Mouse (Mus musculus) heart, embryonic 15.5 days (tissue): ENCODE measurements around the gene Cmtm4. TPM values are rescaled to one million over a fixed set of nuclear protein-coding genes. Genes with fewer than 3 reads are reported as not detected.
A peak's percentile ranks its signal among the peaks of the same experiment; 100 is the strongest.

Experiments
- ATAC-seq: fragments of 200-750 bp; cut with Nextera tagmentation; replicated peaks from 2 replicates; pipeline ENCODE4 v1.8.0; 2017; ENCODE audit warnings: low read depth, moderate TSS enrichment; ENCODE audit not compliant: insufficient number of reproducible peaks, insufficient read depth, low FRiP score
- H3K27ac ChIP-seq: fragments of 300-500 bp; sonication (generic); 2 replicates; pipeline ENCODE4 v1.5.1; 2015; ENCODE audit warnings: mild to moderate bottlenecking, inconsistent platforms
- H3K27me3 ChIP-seq: fragments of 300-500 bp; sonication (generic); 2 replicates; pipeline ENCODE4 v1.6.1; 2015; ENCODE audit warnings: inconsistent platforms
- H3K36me3 ChIP-seq: fragments of 300-500 bp; sonication (generic); 2 replicates; pipeline ENCODE4 v1.6.1; 2015; ENCODE audit warnings: mild to moderate bottlenecking, inconsistent platforms
- H3K4me1 ChIP-seq: fragments of 300-500 bp; sonication (generic); replicated peaks from 2 replicates; pipeline ENCODE4 v1.6.1; 2015; ENCODE audit warnings: inconsistent platforms
- H3K4me2 ChIP-seq: fragments of 300-500 bp; sonication (generic); 2 replicates; pipeline ENCODE4 v1.6.1; 2015; ENCODE audit warnings: inconsistent platforms, mild to moderate bottlenecking, moderate library complexity
- H3K4me3 ChIP-seq: fragments of 300-500 bp; sonication (generic); 2 replicates; pipeline ENCODE4 v1.5.1; 2015; ENCODE audit warnings: mild to moderate bottlenecking, inconsistent platforms
- H3K9ac ChIP-seq: fragments of 300-500 bp; sonication (generic); 2 replicates; pipeline ENCODE4 v1.6.1; 2015; ENCODE audit warnings: mild to moderate bottlenecking, inconsistent platforms
- H3K9me3 ChIP-seq: fragments of 300-500 bp; sonication (generic); replicated peaks from 2 replicates; pipeline ENCODE4 v1.6.1; 2016; ENCODE audit warnings: inconsistent platforms
- WGBS: fragments of 180-500 bp; shearing (Covaris S2); methylation state at CpG from one replicate; pipeline ENCODE4 v1.1.7; 2015; ENCODE audit warnings: mixed read lengths; 5-methylcytosine and 5-hydroxymethylcytosine counted together
- polyA plus RNA-seq: library from polyadenylated mRNA; unstranded; fragments of >200 nt; fragmentation: Nextera tagmentation; extraction: Ambion mirVana; gene quantifications from 2 replicates; pipeline ENCODE4 v1.2.1, GENCODE M21; 2015

Gene Cmtm4
- polyA plus RNA-seq, 1 experiment from 2014 or later = 1.5 TPM

- Histone ChIP-seq H3K27ac (no peak overlapping the region), H3K4me3 (no peak overlapping the region), H3K4me2 (no peak overlapping the region), H3K27me3 (no peaks in the 10 kb centered on the region), H3K4me1 (peaks cover 44% of the 10 kb centered on the region), H3K36me3 (no peaks in the 10 kb centered on the region), H3K9me3 (no peaks in the 10 kb centered on the region), H3K9ac (no peak overlapping the region)
- 82% methylated on average over 2 of the region's 2 CpGs for WGBS
- no peak for ATAC-seq
Measured at GRCm38 (mm10) chr8:104387980-104388379, 7.6 kb downstream of the Cmtm4 start.

DNA sequence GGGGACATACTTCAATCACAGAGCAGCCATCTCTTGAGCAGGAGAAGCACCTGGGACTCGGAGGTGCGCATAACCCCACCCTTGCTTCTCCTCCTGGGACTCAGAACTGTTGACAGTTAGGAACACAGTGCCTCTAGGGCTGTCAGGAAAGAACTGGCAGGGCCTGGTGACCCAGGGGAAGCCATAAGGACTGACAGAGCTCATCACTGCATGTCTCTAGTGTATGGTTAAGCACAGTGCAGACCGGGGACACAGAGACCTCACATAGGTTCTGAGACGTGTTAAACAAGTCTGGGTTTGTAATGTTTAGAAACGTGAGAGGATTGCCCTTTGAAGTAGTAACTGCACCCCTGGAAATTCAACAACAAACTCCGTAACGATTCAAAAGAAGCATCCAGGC, 8.1 kb downstream of the Cmtm4 start:
- no peaks in the 10 kb centered on the region for H3K36me3 ChIP-seq
- H3K27me3 ChIP-seq = no peaks in the 10 kb centered on the region
- H3K4me1 ChIP-seq = peaks cover 47% of the 10 kb centered on the region
- ATAC-seq = no peak
- H3K9ac ChIP-seq = no peak overlapping the region
- 44% methylated on average over 7 of the region's 7 CpGs for WGBS
- H3K4me3 ChIP-seq = no peak overlapping the region
- no peak overlapping the region for H3K27ac ChIP-seq
- H3K9me3 ChIP-seq = no peaks in the 10 kb centered on the region
- H3K4me2 ChIP-seq = no peak overlapping the region

- WGBS = 38% methylated on average over 4 of the region's 4 CpGs
- ATAC-seq = no peak
- H3K9me3 ChIP-seq = no peaks in the 10 kb centered on the region
- no peak overlapping the region for H3K4me2 ChIP-seq
- no peaks in the 10 kb centered on the region for H3K36me3 ChIP-seq
- no peak overlapping the region for H3K9ac ChIP-seq
- no peak overlapping the region for H3K27ac ChIP-seq
- H3K4me3 ChIP-seq = no peak overlapping the region
- H3K4me1 ChIP-seq = peaks cover 52% of the 10 kb centered on the region
- H3K27me3 ChIP-seq = no peaks in the 10 kb centered on the region
Measured at GRCm38 (mm10) chr8:104386693-104387092, 8.9 kb downstream of the Cmtm4 start.

- no peak overlapping the region for H3K4me2 ChIP-seq
- no peak overlapping the region for H3K4me3 ChIP-seq
- H3K9me3 ChIP-seq = no peaks in the 10 kb centered on the region
- no peak overlapping the region for H3K9ac ChIP-seq
- H3K4me1 ChIP-seq = peaks cover 62% of the 10 kb centered on the region
- no peak overlapping the region for H3K27ac ChIP-seq
- no peak for ATAC-seq
- WGBS = 70% methylated on average over 3 of the region's 3 CpGs
- no peaks in the 10 kb centered on the region for H3K27me3 ChIP-seq
- no peaks in the 10 kb centered on the region for H3K36me3 ChIP-seq
Measured at GRCm38 (mm10) chr8:104383977-104384376, 11.6 kb downstream of the Cmtm4 start.

DNA sequence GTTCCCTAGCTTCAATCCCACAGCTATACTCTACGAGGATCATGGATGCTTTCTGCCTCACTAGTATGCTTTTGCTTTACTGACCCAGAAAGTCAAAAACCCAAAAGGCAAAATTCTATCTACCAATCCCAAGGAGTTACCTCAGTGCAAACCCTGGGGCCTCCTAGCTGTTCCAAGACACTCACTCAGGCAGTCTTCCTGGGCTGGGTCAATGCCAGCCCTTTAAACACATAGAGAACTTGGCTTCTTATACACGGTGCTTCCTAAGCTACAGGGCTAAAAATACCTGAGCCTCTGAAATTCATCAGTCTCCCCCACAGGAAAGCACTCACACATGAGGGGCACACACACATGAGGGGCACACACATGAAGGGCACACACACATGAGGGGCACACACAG, 12.3 kb downstream of the Cmtm4 start:
- H3K9me3 ChIP-seq = no peaks in the 10 kb centered on the region
- ATAC-seq = no peak
- H3K4me1 ChIP-seq = peaks cover 61% of the 10 kb centered on the region
- H3K4me2 ChIP-seq = no peak overlapping the region
- H3K9ac ChIP-seq = no peak overlapping the region
- no peak overlapping the region for H3K4me3 ChIP-seq
- no peak overlapping the region for H3K27ac ChIP-seq
- 47% methylated on average over 2 of the region's 2 CpGs for WGBS
- no peaks in the 10 kb centered on the region for H3K27me3 ChIP-seq
- H3K36me3 ChIP-seq = no peaks in the 10 kb centered on the region

- no peak overlapping the region for H3K4me3 ChIP-seq
- WGBS = 76% methylated on average over 5 of the region's 5 CpGs
- H3K9me3 ChIP-seq = no peaks in the 10 kb centered on the region
- H3K27ac ChIP-seq = no peak overlapping the region
- no peak for ATAC-seq
- H3K36me3 ChIP-seq = no peaks in the 10 kb centered on the region
- H3K4me1 ChIP-seq = peaks cover 40% of the 10 kb centered on the region
- H3K4me2 ChIP-seq = no peak overlapping the region
- H3K27me3 ChIP-seq = no peaks in the 10 kb centered on the region
- H3K9ac ChIP-seq = no peak overlapping the region
Measured at GRCm38 (mm10) chr8:104380961-104381411, 14.6 kb downstream of the Cmtm4 start.

DNA sequence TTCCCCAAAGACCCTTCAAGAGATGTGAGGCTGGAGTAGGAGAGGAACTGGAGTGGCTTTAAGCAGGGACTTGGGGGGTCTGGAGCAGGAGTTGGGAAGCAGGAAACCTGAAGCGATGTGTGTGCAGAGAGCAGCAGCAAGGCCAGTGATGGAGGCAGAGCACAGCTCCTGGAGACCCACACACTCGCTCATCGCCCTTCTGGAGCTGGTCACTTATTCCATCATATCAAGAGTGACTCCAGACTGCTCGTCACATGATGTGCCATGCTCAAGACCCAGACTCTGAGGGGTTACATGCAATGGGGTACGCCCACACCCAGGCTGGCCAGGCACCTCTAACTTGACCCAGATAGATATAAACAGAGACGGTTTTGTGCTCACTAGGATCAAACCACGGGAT, 15.3 kb downstream of the Cmtm4 start:
- Histone ChIP-seq H3K36me3 (no peaks in the 10 kb centered on the region), H3K27me3 (no peaks in the 10 kb centered on the region), H3K9ac (no peak overlapping the region), H3K4me1 (peaks cover 41% of the 10 kb centered on the region), H3K4me3 (no peak overlapping the region), H3K4me2 (no peak overlapping the region), H3K27ac (no peak overlapping the region), H3K9me3 (no peaks in the 10 kb centered on the region)
- 77% methylated on average over 7 of the region's 7 CpGs for WGBS
- ATAC-seq = no peak

DNA sequence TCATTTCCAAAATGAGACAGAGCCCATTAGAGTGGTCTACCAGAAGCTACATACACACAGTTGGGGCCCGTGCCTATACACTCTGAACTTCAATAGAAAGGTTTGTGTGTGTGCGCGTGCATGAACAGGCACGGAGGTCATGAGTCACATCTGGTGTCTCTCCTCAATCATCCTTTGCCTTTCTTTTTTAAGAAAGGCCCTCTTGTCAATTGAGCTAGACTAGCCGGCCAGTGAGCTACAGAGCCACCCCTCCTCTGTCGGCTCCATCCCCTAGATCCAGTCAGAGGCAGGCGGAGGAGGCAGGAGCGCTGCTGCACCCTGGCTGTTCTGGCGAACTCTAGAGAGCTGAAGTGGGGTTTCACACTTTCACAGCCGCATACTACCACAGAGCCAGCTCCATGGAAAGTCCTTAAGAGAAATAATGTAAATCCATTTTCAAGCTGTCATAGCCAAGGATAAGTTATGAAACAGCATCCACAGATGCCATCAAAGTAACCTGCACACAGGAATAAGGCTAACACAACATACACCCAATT, 16.2 kb downstream of the Cmtm4 start:
- Histone ChIP-seq H3K36me3 (no peaks in the 10 kb centered on the region), H3K27me3 (no peaks in the 10 kb centered on the region), H3K4me3 (no peak overlapping the region), H3K4me1 (peaks cover 48% of the 10 kb centered on the region), H3K9me3 (no peaks in the 10 kb centered on the region), H3K27ac (no peak overlapping the region), H3K4me2 (no peak overlapping the region), H3K9ac (no peak overlapping the region)
- ATAC-seq = no peak
- WGBS = 69% methylated on average over 10 of the region's 10 CpGs

DNA sequence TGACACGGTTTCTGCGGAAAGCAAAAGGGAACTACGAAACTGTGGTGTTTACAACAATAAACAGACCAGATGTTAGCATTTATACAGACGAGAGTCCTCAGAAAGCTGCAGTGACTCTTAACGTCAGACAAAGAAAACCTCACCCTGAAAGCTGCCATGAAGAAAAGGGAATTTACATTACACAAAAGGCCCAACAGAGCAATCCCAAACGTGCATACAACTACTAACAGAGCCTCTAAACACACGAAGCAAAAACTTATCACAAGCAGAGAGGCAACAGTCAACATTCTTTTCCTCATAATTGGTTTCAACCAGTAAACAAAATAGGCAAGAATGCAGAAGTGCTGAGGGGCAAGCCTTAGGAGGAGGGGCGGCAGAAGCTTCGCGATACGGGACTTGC, 18.9 kb downstream of the Cmtm4 start:
- H3K4me2 ChIP-seq = no peak overlapping the region
- H3K9ac ChIP-seq = no peak overlapping the region
- H3K9me3 ChIP-seq = no peaks in the 10 kb centered on the region
- ATAC-seq = no peak
- H3K27me3 ChIP-seq = no peaks in the 10 kb centered on the region
- H3K36me3 ChIP-seq = no peaks in the 10 kb centered on the region
- peak overlapping the region; percentile 17; the same call in 1 of the 2 replicates for H3K27ac ChIP-seq
- peaks cover 35% of the 10 kb centered on the region for H3K4me1 ChIP-seq
- no peak overlapping the region for H3K4me3 ChIP-seq
- WGBS = 76% methylated on average over 11 of the region's 11 CpGs

GRCm38 (mm10) chr8:104375959-104376358, 19.6 kb downstream of the Cmtm4 start:
- Histone ChIP-seq H3K9ac (no peak overlapping the region), H3K4me2 (peak overlapping the region; percentile 32; the same call in 1 of the 2 replicates), H3K4me3 (no peak overlapping the region), H3K27me3 (no peaks in the 10 kb centered on the region), H3K27ac (peak overlapping the region; percentile 86), H3K9me3 (no peaks in the 10 kb centered on the region), H3K4me1 (peaks cover 35% of the 10 kb centered on the region), H3K36me3 (no peaks in the 10 kb centered on the region)
- 53% methylated on average over 5 of the region's 5 CpGs for WGBS
- no peak for ATAC-seq

DNA sequence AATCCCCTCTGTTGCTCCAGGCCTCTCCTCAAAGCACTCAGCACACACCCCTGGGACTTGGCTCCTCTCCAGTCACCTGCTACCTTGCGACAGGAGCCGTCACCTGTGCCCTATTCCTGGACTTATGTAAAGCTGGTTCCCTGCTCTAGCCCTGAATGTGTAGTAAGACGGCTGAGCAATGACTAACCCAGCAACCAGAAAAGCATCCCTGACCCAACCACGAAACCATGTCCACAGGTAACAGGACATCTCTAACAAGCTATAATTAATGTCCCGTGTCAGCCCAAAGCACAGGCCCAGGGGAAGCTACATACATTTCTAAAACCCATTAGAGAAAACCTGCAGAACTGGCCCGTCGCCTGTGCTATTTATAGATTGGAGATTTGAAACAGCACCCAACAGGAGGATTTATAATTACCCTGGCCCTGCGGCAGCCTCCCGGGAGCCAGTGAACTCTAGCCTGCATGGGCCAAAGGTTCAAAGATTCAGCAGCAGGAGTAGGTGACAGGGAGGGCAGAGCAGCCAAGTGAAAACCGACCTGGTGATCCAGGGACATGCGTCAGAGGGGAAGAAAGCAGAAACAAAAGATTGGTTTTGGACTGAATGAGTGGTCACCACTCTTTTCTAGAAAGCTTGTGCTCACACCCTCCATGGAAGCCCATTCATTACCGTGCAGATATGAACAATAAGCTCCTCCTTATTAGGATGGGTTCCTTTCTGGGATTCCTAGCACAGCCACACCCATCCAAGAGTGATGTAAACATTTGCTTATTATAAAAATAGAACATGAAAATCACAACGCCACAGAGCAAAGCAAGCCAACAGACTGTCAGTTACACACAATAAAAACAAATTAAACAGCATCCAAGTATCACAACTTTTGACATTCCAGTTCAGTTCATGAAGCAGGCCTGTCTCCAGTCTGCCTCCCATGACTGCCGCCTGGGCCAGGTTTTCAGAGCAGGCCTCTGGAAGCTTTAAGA, 20.5 kb downstream of the Cmtm4 start:
- WGBS = 32% methylated on average over 14 of the region's 14 CpGs
- Histone ChIP-seq H3K36me3 (no peaks in the 10 kb centered on the region), H3K4me3 (no peak overlapping the region), H3K4me1 (peaks cover 30% of the 10 kb centered on the region), H3K9ac (no peak overlapping the region), H3K27me3 (no peaks in the 10 kb centered on the region), H3K27ac (peak overlapping the region; percentile 86), H3K4me2 (peak overlapping the region; percentile 32), H3K9me3 (no peaks in the 10 kb centered on the region)
- peak; percentile 58 for ATAC-seq
